Mouse (Mus musculus): ENCODE results near the gene Nxt1.

Gene Nxt1

GRCm38 (mm10) chr2:148690291-148690690, 17.9 kb downstream of the Nxt1 start:
- no peak for DNase-seq

GRCm38 (mm10) chr2:148690781-148691180, 18.4 kb downstream of the Nxt1 start:
- no peak for DNase-seq

GRCm38 (mm10) chr2:148698571-148698970, 26.2 kb downstream of the Nxt1 start:
- DNase-seq, result no peak

GRCm38 (mm10) chr2:148706409-148707201, 34.2 kb downstream of the Nxt1 start:
- DNase-seq, result no peak

GRCm38 (mm10) chr2:148707202-148707530, 34.8 kb downstream of the Nxt1 start:
- no peak for DNase-seq

- no peak for DNase-seq
Measured at GRCm38 (mm10) chr2:148712326-148712725, 39.9 kb downstream of the Nxt1 start.

- no peak for DNase-seq
Measured at GRCm38 (mm10) chr2:148717072-148717471, 44.7 kb downstream of the Nxt1 start.

- no peak for DNase-seq
Measured at GRCm38 (mm10) chr2:148719271-148719995, 47.0 kb downstream of the Nxt1 start.
